Mouse (Mus musculus): ENCODE results near the gene Gas7. TPM values are rescaled to one million over a fixed set of nuclear protein-coding genes. Genes with fewer than 3 reads are reported as not detected.

Gas7 gene
- total and polyA plus RNA-seq, 3 experiments, result 0.44 TPM; not detected in 2

GRCm38 (mm10) chr11:67733726-67734125 is 278.5 kb downstream of the Gas7 start:
- Histone ChIP-seq H3K4me3 (ENCODE audit: low read depth, low read length) (no peak overlapping the region), H3K4me1 (ENCODE audit: insufficient read depth, low read depth, low read length) (no peaks in the 10 kb centered on the region), H3K9me3 (replicated peaks) (peaks cover 25% of the 10 kb centered on the region), H3K36me3 (replicated peaks) (no peaks in the 10 kb centered on the region), H3K27me3 (ENCODE audit: insufficient read depth, low read length) (no peaks in the 10 kb centered on the region)
- ATAC-seq (ENCODE audit: extremely low read depth, insufficient number of reproducible peaks, low FRiP score, poor library complexity, severe bottlenecking) (no peak), DNase-seq (ENCODE audit: low spot score) (no peak)
- TF ChIP-seq POLR2AphosphoS5 (IDR thresholded peaks at IDR 0.05; ENCODE audit: insufficient replicate concordance, low read depth, low read length) (no peak), TAL1 (conservative IDR thresholded peaks at IDR 0.05; ENCODE audit: low read depth, low read length) (no peak), CTCF (IDR thresholded peaks at IDR 0.05; ENCODE audit: low read depth, low read length) (no peak), GATA2 (IDR thresholded peaks at IDR 0.05; ENCODE audit: borderline replicate concordance, low read depth, low read length) (no peak), GATA1 (IDR thresholded peaks at IDR 0.05; ENCODE audit: borderline replicate concordance, low read length) (no peak)

- H3K4me1 ChIP-seq (ENCODE audit: insufficient read depth, low read depth, low read length), result no peaks in the 10 kb centered on the region
- TF ChIP-seq TAL1 (conservative IDR thresholded peaks at IDR 0.05; ENCODE audit: low read depth, low read length) (no peak), GATA1 (IDR thresholded peaks at IDR 0.05; ENCODE audit: borderline replicate concordance, low read length) (no peak), GATA2 (IDR thresholded peaks at IDR 0.05; ENCODE audit: borderline replicate concordance, low read depth, low read length) (no peak), POLR2AphosphoS5 (IDR thresholded peaks at IDR 0.05; ENCODE audit: insufficient replicate concordance, low read depth, low read length) (no peak), CTCF (IDR thresholded peaks at IDR 0.05; ENCODE audit: low read depth, low read length) (no peak)
- no peak for DNase-seq (ENCODE audit: low spot score)
Measured at GRCm38 (mm10) chr11:67734597-67734996, 279.4 kb downstream of the Gas7 start.

GRCm38 (mm10) chr11:67738345-67738744 is 283.1 kb downstream of the Gas7 start:
- Histone ChIP-seq H3K9me3 (replicated peaks) (peaks cover 17% of the 10 kb centered on the region; the same call in 1 of the 2 replicates), H3K27me3 (ENCODE audit: insufficient read depth, low read length) (no peaks in the 10 kb centered on the region), H3K4me3 (ENCODE audit: low read depth, low read length) (no peak overlapping the region), H3K4me1 (ENCODE audit: insufficient read depth, low read depth, low read length) (no peaks in the 10 kb centered on the region), H3K36me3 (replicated peaks) (no peaks in the 10 kb centered on the region)
- no peak for TF ChIP-seq TAL1 (conservative IDR thresholded peaks at IDR 0.05; ENCODE audit: low read depth, low read length)
- TF ChIP-seq POLR2AphosphoS5 (IDR thresholded peaks at IDR 0.05; ENCODE audit: insufficient replicate concordance, low read depth, low read length), result no peak
- no peak for TF ChIP-seq CTCF (IDR thresholded peaks at IDR 0.05; ENCODE audit: low read depth, low read length)
- no peak for TF ChIP-seq GATA1 (IDR thresholded peaks at IDR 0.05; ENCODE audit: borderline replicate concordance, low read length)
- no peak for TF ChIP-seq GATA2 (IDR thresholded peaks at IDR 0.05; ENCODE audit: borderline replicate concordance, low read depth, low read length)
- ATAC-seq (ENCODE audit: extremely low read depth, insufficient number of reproducible peaks, low FRiP score, poor library complexity, severe bottlenecking), result no peak
- DNase-seq (ENCODE audit: low spot score), result no peak

More at GRCm38 (mm10) chr11:67734597-67734996, 279.4 kb downstream of the Gas7 start:
- Histone ChIP-seq H3K27me3 (ENCODE audit: insufficient read depth, low read length) (no peaks in the 10 kb centered on the region), H3K9me3 (replicated peaks) (peaks cover 23% of the 10 kb centered on the region), H3K4me3 (ENCODE audit: low read depth, low read length) (no peak overlapping the region), H3K36me3 (replicated peaks) (no peaks in the 10 kb centered on the region)
- ATAC-seq (ENCODE audit: extremely low read depth, insufficient number of reproducible peaks, low FRiP score, poor library complexity, severe bottlenecking), result no peak

Other genes with a start within 250 kb of the Gas7 start
- not detected in 2 replicates for gene Myh4, start 217.4 kb upstream of the Gas7 start, total RNA-seq (2014; fragmentation: Nextera tagmentation)
- gene Myh4, start 217.4 kb upstream of the Gas7 start, total RNA-seq (2017), result not detected in 2 replicates
- not detected in 2 replicates for gene Myh4, start 217.4 kb upstream of the Gas7 start, polyA plus RNA-seq (2012)
- not detected in 2 replicates for gene Myh8, start 178.3 kb upstream of the Gas7 start, total RNA-seq (2014; fragmentation: Nextera tagmentation)
- gene Myh8, start 178.3 kb upstream of the Gas7 start, total RNA-seq (2017), result 0.06 and 0.22 TPM in 2 replicates
- not detected in 2 replicates for gene Myh8, start 178.3 kb upstream of the Gas7 start, polyA plus RNA-seq (2012)
- not detected in 2 replicates for gene Myh13, start 133.8 kb upstream of the Gas7 start, total RNA-seq (2014; fragmentation: Nextera tagmentation)
- 0.05 TPM in 1 of 2 replicates, not detected in the other for gene Myh13, start 133.8 kb upstream of the Gas7 start, total RNA-seq (2017)
- not detected in 2 replicates for gene Myh13, start 133.8 kb upstream of the Gas7 start, polyA plus RNA-seq (2012)
- not detected in 2 replicates for gene Rcvrn, start 239.9 kb downstream of the Gas7 start, total RNA-seq (2014; fragmentation: Nextera tagmentation)
- gene Rcvrn, start 239.9 kb downstream of the Gas7 start, total RNA-seq (2017), result not detected in 2 replicates
- not detected in 2 replicates for gene Rcvrn, start 239.9 kb downstream of the Gas7 start, polyA plus RNA-seq (2012)

All from G1E (cell line).